Mouse (Mus musculus) CD4-positive, CD25-positive, alpha-beta regulatory T cell, adult 2 months (primary cell): ENCODE measurements at regions not wholly inside any gene's neighbourhood (a gene's known extent, or its start where the extent isn't known, plus 50 kb on each side); places are given as distances from the start of the nearest gene placed in this dataset.

Experiments used
- DNase-seq: peaks from one replicate; pipeline ENCODE4 v3.0.0-alpha.2; 2012; ENCODE audit warnings: low read depth, low spot score

GRCm38 (mm10) chr12:112376236-112376635 is 113.0 kb upstream of the A530016L24Rik start:
- no peak for DNase-seq

GRCm38 (mm10) chr12:112376701-112377100 is 112.5 kb upstream of the A530016L24Rik start:
- no peak for DNase-seq

- no peak for DNase-seq
Observed at GRCm38 (mm10) chr12:112378482-112379243, 110.6 kb upstream of the A530016L24Rik start.

- no peak for DNase-seq
Observed at GRCm38 (mm10) chr12:112387836-112388235, 101.4 kb upstream of the A530016L24Rik start.

GRCm38 (mm10) chr12:112395909-112396308 is 93.3 kb upstream of the A530016L24Rik start:
- no peak for DNase-seq

- no peak for DNase-seq
Observed at GRCm38 (mm10) chr12:112403688-112404240, 85.5 kb upstream of the A530016L24Rik start.

- no peak for DNase-seq
Observed at GRCm38 (mm10) chr12:112404338-112404737, 84.9 kb upstream of the A530016L24Rik start.

GRCm38 (mm10) chr12:112405781-112406213 is 83.5 kb upstream of the A530016L24Rik start:
- DNase-seq: no peak

- DNase-seq: peak; percentile 45
Observed at GRCm38 (mm10) chr12:112411612-112412350, 77.5 kb upstream of the A530016L24Rik start.

GRCm38 (mm10) chr12:112412351-112412697 is 76.9 kb upstream of the A530016L24Rik start:
- DNase-seq: no peak

- DNase-seq: no peak
Observed at GRCm38 (mm10) chr12:112415926-112416473, 73.2 kb upstream of the A530016L24Rik start.

- no peak for DNase-seq
Observed at GRCm38 (mm10) chr12:112416537-112416936, 72.7 kb upstream of the A530016L24Rik start.

GRCm38 (mm10) chr12:112418636-112419035 is 70.6 kb upstream of the A530016L24Rik start:
- no peak for DNase-seq

- no peak for DNase-seq
Observed at GRCm38 (mm10) chr12:112422177-112422576, 67.1 kb upstream of the A530016L24Rik start.

- DNase-seq: no peak
Observed at GRCm38 (mm10) chr12:112424150-112424549, 65.1 kb upstream of the A530016L24Rik start.

GRCm38 (mm10) chr12:112426681-112427080 is 62.6 kb upstream of the A530016L24Rik start:
- no peak for DNase-seq

- DNase-seq: no peak
Observed at GRCm38 (mm10) chr12:112430104-112430846, 59.0 kb upstream of the A530016L24Rik start.

- DNase-seq: no peak
Observed at GRCm38 (mm10) chr12:112433315-112433714, 55.9 kb upstream of the A530016L24Rik start.

- DNase-seq: no peak
Observed at GRCm38 (mm10) chr12:112434673-112435294, 54.5 kb upstream of the A530016L24Rik start.

GRCm38 (mm10) chr12:112435295-112436110 is 53.7 kb upstream of the A530016L24Rik start:
- DNase-seq: no peak
